Comparison of ENCODE assay signal across 22 mouse cellular contexts in the genomic region with DNA sequence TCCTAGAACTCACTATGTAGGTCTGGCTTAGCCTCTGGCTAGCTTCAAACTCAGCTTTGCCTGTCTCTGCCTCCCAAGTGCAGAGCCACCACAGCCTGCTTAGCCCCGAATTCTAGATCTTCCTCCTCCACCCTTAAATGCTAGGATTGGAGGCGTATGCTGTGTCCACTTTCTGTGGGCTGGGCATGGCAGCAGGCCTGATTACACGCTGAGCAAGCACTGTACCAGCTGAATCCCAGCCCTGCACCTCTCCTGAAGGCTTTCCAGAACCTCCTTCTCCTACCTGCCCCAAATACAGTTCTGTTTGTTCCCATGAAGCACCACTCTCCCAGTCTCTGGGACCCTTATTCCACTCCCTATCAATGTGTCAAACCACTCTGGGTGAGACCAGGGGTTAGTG. TPM values are rescaled to one million over a fixed set of nuclear protein-coding genes. Genes with fewer than 3 reads are reported as not detected.
DNase-seq lines count a peak whose midpoint lies in the region; ATAC-seq and TF ChIP-seq lines count a peak whose summit lies in the region.
"Had no signal": no experiment of that assay in that cellular context is flagged by ENCODE, and none has a peak within 500 bp of the region (broad histone marks: within the 10 kb centered on the region; RNA-seq: fewer than 3 reads in every experiment).

No protein-coding gene starts in this region.

- H3K4me1 ChIP-seq in liver, adult 2 months (ENCODE audit: control insufficient read depth, insufficient read depth, low read length), result peaks cover 16% of the 10 kb centered on the region
- no peaks in the 10 kb centered on the region for H3K4me1 ChIP-seq in liver, postnatal 0 days (ENCODE audit: insufficient read depth)
- no peaks in the 10 kb centered on the region for H3K4me1 ChIP-seq in intestine, embryonic 16.5 days (ENCODE audit: control insufficient read depth, insufficient read depth, low read length)

- H3K27ac ChIP-seq in liver, adult 2 months (replicated peaks; ENCODE audit: insufficient read depth, low read depth, low read length), result peak overlapping the region; percentile 4; the same call in 1 of the 2 replicates
- no peak overlapping the region for H3K27ac ChIP-seq in liver, postnatal 0 days (ENCODE audit: low read depth)
- no peak overlapping the region for H3K27ac ChIP-seq in intestine, embryonic 16.5 days (ENCODE audit: low read length)

- ATAC-seq in frontal cortex, adult (ENCODE audit: low TSS enrichment), result peak; percentile 89; the same call in 1 of the 2 replicates
- no peak for ATAC-seq in liver, postnatal 0 days
- ATAC-seq in erythroblast, adult 5-6 weeks (replicated peaks; ENCODE audit: low FRiP score, poor library complexity, severe bottlenecking), result peak; percentile 39; the same call in 1 of the 2 replicates
- no peak for ATAC-seq in intestine, embryonic 16.5 days
- ATAC-seq: activated CD4-positive, CD25-positive, alpha-beta regulatory T cell, adult 4 months; CD4-positive, CD25-positive, alpha-beta regulatory T cell, adult 4 months; Patski had no signal

- no peaks in the 10 kb centered on the region for H3K79me2 ChIP-seq in liver, adult 2 months (ENCODE audit: control insufficient read depth, insufficient read depth, low read length)

- WGBS in liver, adult 2 months, result 24% methylated on average over 3 of the region's 3 CpGs
- 79% methylated on average over 3 of the region's 3 CpGs for WGBS in liver, postnatal 0 days (ENCODE audit: insufficient replicate concordance)
- 93% methylated on average over 3 of the region's 3 CpGs for WGBS in intestine, embryonic 16.5 days

- TF ChIP-seq EP300 in liver, postnatal 0 days (IDR thresholded peaks at IDR 0.05; ENCODE audit: low read depth), result no peak

- no peak overlapping the region for H3K9ac ChIP-seq in liver, adult 2 months (ENCODE audit: low read depth, low read length)
- no peak overlapping the region for H3K9ac ChIP-seq in liver, postnatal 0 days (replicated peaks)
- H3K9ac ChIP-seq in intestine, embryonic 16.5 days (ENCODE audit: low read depth, low read length), result no peak overlapping the region

- H3K9me3 ChIP-seq in liver, postnatal 0 days (ENCODE audit: low read length), result no peaks in the 10 kb centered on the region
- no peaks in the 10 kb centered on the region for H3K9me3 ChIP-seq in intestine, embryonic 16.5 days (ENCODE audit: control insufficient read depth, low read length)

- H3K27me3 ChIP-seq in liver, adult 2 months (ENCODE audit: control insufficient read depth, insufficient read depth, low read length), result no peaks in the 10 kb centered on the region
- no peaks in the 10 kb centered on the region for H3K27me3 ChIP-seq in liver, postnatal 0 days (ENCODE audit: insufficient read depth, low read length)
- no peaks in the 10 kb centered on the region for H3K27me3 ChIP-seq in intestine, embryonic 16.5 days (replicated peaks; ENCODE audit: control insufficient read depth, insufficient read depth, low read length)
- H3K27me3 ChIP-seq: CH12.LX, Patski had no signal

- no peak overlapping the region for H3K4me3 ChIP-seq in liver, adult 2 months (ENCODE audit: insufficient read depth, low read depth, low read length)
- no peak overlapping the region for H3K4me3 ChIP-seq in liver, postnatal 0 days (ENCODE audit: low read depth, low read length)
- no peak overlapping the region for H3K4me3 ChIP-seq in intestine, embryonic 16.5 days (ENCODE audit: low read length)

- DNase-seq in frontal cortex, adult 2 months (ENCODE audit: extremely low spot score in 1 of 2, low spot score in 1 of 2), result no peak
- peak; percentile 74 for DNase-seq in liver, adult 2 months (ENCODE audit: extremely low read depth, low read depth, low spot score)
- no peak for DNase-seq in liver, postnatal 0 days
- peak; percentile 33 for DNase-seq in brain, adult 2 months (ENCODE audit: low read depth, low spot score)
- DNase-seq in right cerebral cortex, adult 18-20 months, result no peak
- DNase-seq: adrenal gland, adult 2 months; adrenal gland, adult 8-10 months; adrenal gland, postnatal 10 days; adrenal gland, postnatal 14 days; adrenal gland, postnatal 25 days; adrenal gland, postnatal 36 days; B cell, adult 2 months; cerebellum, adult 11 months; cerebellum, adult 11-12 months; cerebellum, adult 18-20 months had no signal

- H3K4me2 ChIP-seq in liver, postnatal 0 days (ENCODE audit: low read depth, low read length), result no peak overlapping the region
- no peak overlapping the region for H3K4me2 ChIP-seq in intestine, embryonic 16.5 days (ENCODE audit: low read depth, low read length)

- 0 out of 2 replicates have a peak, but pooled peaks cover under 1% of the 10 kb centered on the region for H3K36me3 ChIP-seq in liver, adult 2 months (ENCODE audit: control insufficient read depth, insufficient read depth, low read length)
- peaks cover 8% of the 10 kb centered on the region; the same call in 1 of the 2 replicates for H3K36me3 ChIP-seq in liver, postnatal 0 days (replicated peaks; ENCODE audit: insufficient read depth, low read length)
- peaks cover 12% of the 10 kb centered on the region for H3K36me3 ChIP-seq in intestine, embryonic 16.5 days (ENCODE audit: control insufficient read depth, insufficient read depth, low read length)

- TF ChIP-seq POLR2A in liver, adult 2 months (IDR thresholded peaks at IDR 0.05; ENCODE audit: extremely low read depth, insufficient read depth, low read length), result no peak

- no peak for TF ChIP-seq CTCF in liver, adult 2 months (IDR thresholded peaks at IDR 0.05; ENCODE audit: low read depth, low read length)
- no peak for TF ChIP-seq CTCF in liver, postnatal 0 days (IDR thresholded peaks at IDR 0.05; ENCODE audit: low read depth)

RNA-seq across cellular contexts. Expression of gene Ldlr, which starts 13.9 kb away (rescaled TPM):
- 13.4 and 14.4 TPM in 2 replicates for polyA plus RNA-seq in frontal cortex, adult 2 months (2012; rRNA removed)
- 61.4 and 82.8 TPM in 2 replicates for total RNA-seq in liver, adult 2 months (2014; rRNA removed)
- polyA plus RNA-seq in liver, adult 2 months (2012; rRNA removed), result 105 and 116 TPM in 2 replicates
- polyA plus RNA-seq in liver, postnatal 0 days (2015; fragmentation: Nextera tagmentation; extraction: Ambion mirVana), result 13.2 and 13.3 TPM in 2 replicates
- total RNA-seq in erythroblast, adult 5-6 weeks (2015; ENCODE audit: low replicate concordance), result 2.5 and 6.9 TPM in 2 replicates
- total RNA-seq in erythroblast, adult 5-6 weeks (2017; ENCODE audit: low replicate concordance), result 3.7 and 5.4 TPM in 2 replicates
- 86.7 and 88.2 TPM in 2 replicates for polyA plus RNA-seq in intestine, embryonic 16.5 days (2015; fragmentation: Nextera tagmentation; extraction: Ambion mirVana)

RNA-seq across cellular contexts. Expression of gene Spc24, which starts 50.8 kb away (rescaled TPM):
- polyA plus RNA-seq in frontal cortex, adult 2 months (2012; rRNA removed), result 3.3 and 3.8 TPM in 2 replicates
- 15.3 and 17.9 TPM in 2 replicates for total RNA-seq in liver, adult 2 months (2014; rRNA removed)
- 11.6 and 14.4 TPM in 2 replicates for polyA plus RNA-seq in liver, adult 2 months (2012; rRNA removed)
- polyA plus RNA-seq in liver, postnatal 0 days (2015; fragmentation: Nextera tagmentation; extraction: Ambion mirVana), result 38.4 and 41.4 TPM in 2 replicates
- total RNA-seq in erythroblast, adult 5-6 weeks (2015; ENCODE audit: low replicate concordance), result 28.0 and 63.8 TPM in 2 replicates
- total RNA-seq in erythroblast, adult 5-6 weeks (2017; ENCODE audit: low replicate concordance), result 23.6 and 31.9 TPM in 2 replicates
- 85.5 and 106 TPM in 2 replicates for polyA plus RNA-seq in intestine, embryonic 16.5 days (2015; fragmentation: Nextera tagmentation; extraction: Ambion mirVana)

Comparison
In these comparisons a context has a peak if more than half of its experiments do, and no peak if none do; other contexts are left out.
1. DNase-seq: peak in liver, adult 2 months (single experiment) and brain, adult 2 months (single experiment); none in frontal cortex, adult 2 months (0 of 2), liver, postnatal 0 days (single experiment) and right cerebral cortex, adult 18-20 months (single experiment).
2. ATAC-seq: peak in frontal cortex, adult (single experiment) and erythroblast, adult 5-6 weeks (single experiment); none in liver, postnatal 0 days (single experiment) and intestine, embryonic 16.5 days (single experiment).